Mouse (Mus musculus) MEL (cell line): ENCODE results near the gene Esd. TPM values are rescaled to one million over a fixed set of nuclear protein-coding genes. Genes with fewer than 3 reads are reported as not detected.

Experiments used
- DNase-seq: peaks from one replicate; pipeline ENCODE4 v3.0.0; 2011; ENCODE audit warnings: low read depth, low spot score
- H3K27ac ChIP-seq: 2 replicates; pipeline ENCODE4 v1.5.1; 2012; ENCODE audit warnings: low read depth, mild to moderate bottlenecking, control low read depth, low read length, moderate library complexity; ENCODE audit not compliant: control insufficient read depth
- H3K27me3 ChIP-seq, 2 experiments: fragments of 150-350 bp in 1 of 2; sonication (generic) in 1 of 2; 2 replicates each; pipeline ENCODE4 v1.6.1; 2012; ENCODE audit warnings: low read length in 2 of 2, mild to moderate bottlenecking in 2 of 2, improper control_type of control experiment in 1 of 2, moderate library complexity in 1 of 2; ENCODE audit not compliant: insufficient read depth in 2 of 2, control insufficient read depth in 1 of 2
- H3K36me3 ChIP-seq, 2 experiments: 2 replicates each; pipeline ENCODE4 v1.6.1; 2012 to 2014; ENCODE audit warnings: low read length in 2 of 2, improper control_type of control experiment in 1 of 2, inconsistent platforms in 1 of 2, mild to moderate bottlenecking in 1 of 2; ENCODE audit not compliant: insufficient read depth in 2 of 2, control insufficient read depth in 1 of 2
- H3K4me1 ChIP-seq, 2 experiments: fragments of 150-350 bp in 1 of 2; sonication (generic) in 1 of 2; 2 replicates each; pipeline ENCODE4 v1.6.1; 2012; ENCODE audit warnings: low read length in 2 of 2, improper control_type of control experiment in 1 of 2, mild to moderate bottlenecking in 1 of 2; ENCODE audit not compliant: insufficient read depth in 2 of 2, control insufficient read depth in 1 of 2
- H3K4me3 ChIP-seq, 2 experiments: fragments of 150-350 bp in 1 of 2; sonication (generic) in 1 of 2; 2 replicates each; pipeline ENCODE4 v1.5.1; 2012; ENCODE audit warnings: low read depth in 2 of 2, low read length in 2 of 2, mild to moderate bottlenecking in 2 of 2, moderate library complexity in 2 of 2, control low read depth in 1 of 2, improper control_type of control experiment in 1 of 2; ENCODE audit not compliant: control insufficient read depth in 1 of 2, insufficient read depth in 1 of 2
- H3K79me2 ChIP-seq: 2 replicates; pipeline ENCODE4 v1.6.1; 2012; ENCODE audit warnings: mild to moderate bottlenecking, low read length, moderate library complexity; ENCODE audit not compliant: control insufficient read depth, poor library complexity, insufficient read depth
- H3K9ac ChIP-seq: 2 replicates; pipeline ENCODE4 v1.6.1; 2012; ENCODE audit warnings: low read depth, mild to moderate bottlenecking, control low read depth, low read length, moderate library complexity; ENCODE audit not compliant: control insufficient read depth, poor library complexity, severe bottlenecking
- H3K9me3 ChIP-seq: fragments of 150-350 bp; sonication (generic); replicated peaks from 2 replicates; pipeline ENCODE4 v1.6.1; 2012; ENCODE audit warnings: mild to moderate bottlenecking, low read length, improper control_type of control experiment, moderate library complexity; ENCODE audit not compliant: insufficient read depth
- BHLHE40 ChIP-seq: IDR thresholded peaks from 2 replicates; pipeline ENCODE4 v1.6.1; 2012; ENCODE audit warnings: low read depth, mild to moderate bottlenecking, inconsistent platforms, low read length, improper control_type of control experiment, borderline replicate concordance
- ETS1 ChIP-seq: IDR thresholded peaks from 2 replicates; pipeline ENCODE4 v1.6.1; 2012; ENCODE audit warnings: low read depth, mild to moderate bottlenecking, inconsistent platforms, low read length, improper control_type of control experiment, moderate library complexity
- GABPA ChIP-seq: IDR thresholded peaks from 2 replicates; pipeline ENCODE4 v1.6.1; 2012; ENCODE audit warnings: low read depth, mild to moderate bottlenecking, inconsistent platforms, low read length, improper control_type of control experiment, moderate library complexity
- HCFC1 ChIP-seq: IDR thresholded peaks from 2 replicates; pipeline ENCODE4 v1.6.1; 2012; ENCODE audit warnings: low read depth, mild to moderate bottlenecking, inconsistent platforms, low read length, improper control_type of control experiment, moderate library complexity
- JUND ChIP-seq: IDR thresholded peaks from 2 replicates; pipeline ENCODE4 v1.6.1; 2011; ENCODE audit warnings: low read depth, mild to moderate bottlenecking, improper control_type of control experiment, low read length
- MXI1 ChIP-seq: IDR thresholded peaks from 2 replicates; pipeline ENCODE4 v1.6.1; 2011; ENCODE audit warnings: mild to moderate bottlenecking, low read depth, low read length, improper control_type of control experiment
- MYB ChIP-seq: IDR thresholded peaks from 2 replicates; pipeline ENCODE4 v1.6.1; 2011; ENCODE audit warnings: mild to moderate bottlenecking, low read depth, low read length, improper control_type of control experiment
- MYC ChIP-seq: IDR thresholded peaks from 2 replicates; pipeline ENCODE4 v1.6.1; 2011; ENCODE audit warnings: low read depth, mild to moderate bottlenecking, low read length, improper control_type of control experiment, moderate library complexity
- NELFE ChIP-seq: IDR thresholded peaks from 2 replicates; pipeline ENCODE4 v1.6.1; 2011; ENCODE audit warnings: low read depth, low read length, improper control_type of control experiment
- NRF1 ChIP-seq: IDR thresholded peaks from 2 replicates; pipeline ENCODE4 v1.6.1; 2014; ENCODE audit warnings: low read depth, mild to moderate bottlenecking, inconsistent platforms, low read length, improper control_type of control experiment, moderate library complexity; ENCODE audit not compliant: poor library complexity, insufficient read depth, severe bottlenecking
- POLR2A ChIP-seq, 2 experiments: IDR thresholded peaks; 2 replicates each; pipeline ENCODE4 v1.6.1; 2011 to 2012; ENCODE audit warnings: low read length in 2 of 2, mild to moderate bottlenecking in 2 of 2, control low read depth in 1 of 2, improper control_type of control experiment in 1 of 2, low read depth in 1 of 2, moderate library complexity in 1 of 2; ENCODE audit not compliant: control insufficient read depth in 1 of 2, insufficient read depth in 1 of 2, poor library complexity in 1 of 2
- POLR2AphosphoS2 ChIP-seq: IDR thresholded peaks from 2 replicates; pipeline ENCODE4 v1.6.1; 2011; ENCODE audit warnings: low read length, improper control_type of control experiment
- POLR2AphosphoS5 ChIP-seq: IDR thresholded peaks from 2 replicates; pipeline ENCODE4 v1.6.1; 2012; ENCODE audit warnings: low read depth, borderline replicate concordance, mild to moderate bottlenecking, inconsistent platforms, low read length, moderate library complexity, mixed read lengths
- RCOR1 ChIP-seq: IDR thresholded peaks from 2 replicates; pipeline ENCODE4 v1.6.1; 2012; ENCODE audit warnings: low read depth, mild to moderate bottlenecking, inconsistent platforms, low read length, improper control_type of control experiment
- SMC3 ChIP-seq: IDR thresholded peaks from 2 replicates; pipeline ENCODE4 v1.6.1; 2011; ENCODE audit warnings: low read depth, low read length, improper control_type of control experiment
- TAL1 ChIP-seq: IDR thresholded peaks from 2 replicates; pipeline ENCODE4 v1.6.1; 2012; ENCODE audit warnings: mild to moderate bottlenecking, inconsistent platforms, low read length, moderate library complexity, mixed read lengths
- TBP ChIP-seq: IDR thresholded peaks from 2 replicates; pipeline ENCODE4 v1.8.0; 2011; ENCODE audit warnings: low read depth, low read length, improper control_type of control experiment
- TCF12 ChIP-seq: IDR thresholded peaks from 2 replicates; pipeline ENCODE4 v1.6.1; 2014; ENCODE audit warnings: low read depth, mild to moderate bottlenecking, inconsistent platforms, low read length, improper control_type of control experiment, moderate library complexity
- UBTF ChIP-seq: IDR thresholded peaks from 2 replicates; pipeline ENCODE4 v1.6.1; 2012; ENCODE audit warnings: low read depth, mild to moderate bottlenecking, inconsistent platforms, low read length, improper control_type of control experiment, moderate library complexity, borderline replicate concordance; ENCODE audit not compliant: insufficient read depth
- USF2 ChIP-seq, 2 experiments: IDR thresholded peaks; 2 replicates each; pipeline ENCODE4 v1.6.1; 2011 to 2012; ENCODE audit warnings: improper control_type of control experiment in 2 of 2, low read length in 2 of 2, borderline replicate concordance in 1 of 2, inconsistent platforms in 1 of 2, low read depth in 1 of 2, mild to moderate bottlenecking in 1 of 2; ENCODE audit not compliant: insufficient read depth in 1 of 2
- ZKSCAN1 ChIP-seq: IDR thresholded peaks from 2 replicates; pipeline ENCODE4 v1.6.1; 2012; ENCODE audit warnings: low read depth, mild to moderate bottlenecking, inconsistent platforms, low read length, improper control_type of control experiment, moderate library complexity
- polyA plus RNA-seq, 2 experiments: library from polyadenylated mRNA; stranded (reverse) in 1 of 2; unstranded in 1 of 2; fragments of >175 nt in 1 of 2; fragments of >200 nt in 1 of 2; gene quantifications; 2 replicates each; pipeline versions ENCODE4 v1.2.1 to v1.2.4; 2012; ENCODE audit warnings: low replicate concordance in 2 of 2, low read depth in 1 of 2; ENCODE audit not compliant: insufficient read length in 2 of 2, insufficient read depth in 1 of 2, missing spikeins in 1 of 2
- total RNA-seq: library from RNA; depleted of rRNA; stranded (reverse); fragments of 300-350 nt; gene quantifications from 2 replicates; pipeline ENCODE4 v1.2.3, GENCODE M21; 2012

The Esd gene
- total and polyA plus RNA-seq, 3 experiments, result 150 to 230 TPM; not detected in 1

GRCm38 (mm10) chr14:74790535-74790934, 58.4 kb downstream of the Esd start:
- no peak for DNase-seq
- no peaks in the 10 kb centered on the region for H3K79me2 ChIP-seq
- H3K27ac ChIP-seq, result no peak overlapping the region
- H3K4me1 ChIP-seq, result no peaks in the 10 kb centered on the region
- H3K9ac ChIP-seq, result no peak overlapping the region
- H3K4me3 ChIP-seq, result no peak overlapping the region
- no peaks in the 10 kb centered on the region for H3K9me3 ChIP-seq
- TF ChIP-seq NELFE, result no peak
- no peak for TF ChIP-seq ZKSCAN1
- no peak for TF ChIP-seq MYC
- TF ChIP-seq GABPA, result no peak
- no peak for TF ChIP-seq TBP
- no peak for TF ChIP-seq POLR2AphosphoS5
- TF ChIP-seq NRF1, result no peak
- TF ChIP-seq USF2 (IDR thresholded peaks at IDR 0.05; ENCODE audit: borderline replicate concordance in 1 of 2, insufficient read depth in 1 of 2, low read depth in 1 of 2, low read length in 2 of 2), result no peak
- TF ChIP-seq SMC3, result no peak
- no peak for TF ChIP-seq POLR2A (IDR thresholded peaks at IDR 0.05; ENCODE audit: control insufficient read depth in 1 of 2, insufficient read depth in 1 of 2, low read depth in 1 of 2, low read length in 2 of 2, poor library complexity in 1 of 2)
- no peaks in the 10 kb centered on the region for H3K27me3 ChIP-seq
- H3K36me3 ChIP-seq, result no peaks in the 10 kb centered on the region

DNA sequence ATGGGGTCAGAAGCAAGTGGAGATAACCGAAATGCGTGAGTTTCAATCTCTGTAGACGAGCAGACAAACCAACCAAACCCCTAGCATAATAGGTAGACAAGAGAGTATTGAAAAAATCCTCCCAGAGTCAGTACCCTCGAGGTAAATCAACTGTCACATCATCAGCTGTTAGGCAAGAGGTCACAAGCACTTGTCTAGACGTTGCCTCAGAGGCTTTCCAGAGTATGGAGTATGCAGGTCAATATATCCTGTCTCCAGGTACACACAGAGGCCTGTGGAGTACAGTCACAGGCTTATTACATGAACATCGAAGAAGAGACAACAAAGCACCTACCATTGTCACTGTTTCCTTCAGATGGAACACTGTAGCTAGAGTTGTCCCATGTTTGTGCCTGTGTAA, 60.7 kb downstream of the Esd start:
- Histone ChIP-seq H3K4me1 (no peaks in the 10 kb centered on the region), H3K9ac (no peak overlapping the region), H3K79me2 (no peaks in the 10 kb centered on the region), H3K4me3 (no peak overlapping the region), H3K9me3 (no peaks in the 10 kb centered on the region)
- TF ChIP-seq UBTF (no peak), ETS1 (no peak), TAL1 (no peak), BHLHE40 (no peak), MXI1 (no peak), TBP (no peak), ZKSCAN1 (no peak), POLR2AphosphoS2 (no peak), RCOR1 (no peak), TCF12 (no peak), SMC3 (no peak), HCFC1 (no peak), MYB (no peak), JUND (no peak), GABPA (no peak), POLR2AphosphoS5 (no peak), NELFE (no peak)
- TF ChIP-seq, all 39 proteins: peak for 0
- no peak for DNase-seq
- Histone ChIP-seq H3K36me3 (no peaks in the 10 kb centered on the region), H3K27me3 (no peaks in the 10 kb centered on the region), H3K27ac (no peak overlapping the region)
